23 mouse cellular contexts compared by ENCODE assay signal in genomic region chr8:39779449-39779848, GRCm38 (mm10).
DNase-seq lines count a peak whose midpoint lies in the region; ATAC-seq and TF ChIP-seq lines count a peak whose summit lies in the region.
"Had no signal": no experiment of that assay in that cellular context is flagged by ENCODE, and none has a peak within 500 bp of the region (broad histone marks: within the 10 kb centered on the region; RNA-seq: fewer than 3 reads in every experiment).

No protein-coding gene starts in this region.

- H3K9me3 ChIP-seq in forebrain, embryonic 15.5 days: no peaks in the 10 kb centered on the region
- H3K9me3 ChIP-seq in forebrain, embryonic 10.5 days: no peaks in the 10 kb centered on the region
- no peaks in the 10 kb centered on the region for H3K9me3 ChIP-seq in midbrain, postnatal 0 days (ENCODE audit: low read length)
- H3K9me3 ChIP-seq: heart, embryonic 13.5 days; midbrain, embryonic 12.5 days had no signal

- TF ChIP-seq CTCF in midbrain, postnatal 0 days (IDR thresholded peaks at IDR 0.05): no peak

- no peak overlapping the region for H3K4me2 ChIP-seq in forebrain, embryonic 15.5 days (replicated peaks)
- H3K4me2 ChIP-seq in midbrain, postnatal 0 days (ENCODE audit: low read depth, low read length, poor library complexity, severe bottlenecking): no peak overlapping the region
- H3K4me2 ChIP-seq: heart, embryonic 13.5 days; liver, embryonic 11.5 days; lung, embryonic 14.5 days; midbrain, embryonic 12.5 days had no signal

- ATAC-seq in forebrain, embryonic 15.5 days (replicated peaks): 0 out of 2 replicates have a peak, but pooled peaks have one; percentile 55
- no peak for ATAC-seq in midbrain, postnatal 0 days (ENCODE audit: low FRiP score)

- no peak overlapping the region for H3K27ac ChIP-seq in forebrain, embryonic 15.5 days (replicated peaks)
- H3K27ac ChIP-seq in forebrain, embryonic 10.5 days: no peak overlapping the region
- H3K27ac ChIP-seq in midbrain, postnatal 0 days (ENCODE audit: low read depth, low read length): no peak overlapping the region
- H3K27ac ChIP-seq: heart, embryonic 13.5 days; kidney, postnatal 0 days; midbrain, embryonic 12.5 days had no signal

- H3K4me3 ChIP-seq in forebrain, embryonic 15.5 days: no peak overlapping the region
- H3K4me3 ChIP-seq in forebrain, embryonic 10.5 days: no peak overlapping the region
- no peak overlapping the region for H3K4me3 ChIP-seq in midbrain, postnatal 0 days (ENCODE audit: low read depth, low read length)
- H3K4me3 ChIP-seq: heart, embryonic 13.5 days; midbrain, embryonic 12.5 days had no signal

- WGBS in forebrain, embryonic 15.5 days: 55% methylated on average over 6 of the region's 6 CpGs
- WGBS in forebrain, embryonic 10.5 days: 78% methylated on average over 6 of the region's 6 CpGs
- 45% methylated on average over 6 of the region's 6 CpGs for WGBS in midbrain, postnatal 0 days

- no peaks in the 10 kb centered on the region for H3K4me1 ChIP-seq in forebrain, embryonic 15.5 days
- no peaks in the 10 kb centered on the region for H3K4me1 ChIP-seq in forebrain, embryonic 10.5 days
- H3K4me1 ChIP-seq in midbrain, postnatal 0 days (ENCODE audit: insufficient read depth, low read length): no peaks in the 10 kb centered on the region
- H3K4me1 ChIP-seq: heart, embryonic 13.5 days; midbrain, embryonic 12.5 days had no signal

- H3K36me3 ChIP-seq in forebrain, embryonic 15.5 days: no peaks in the 10 kb centered on the region
- H3K36me3 ChIP-seq in forebrain, embryonic 10.5 days (replicated peaks): no peaks in the 10 kb centered on the region
- no peaks in the 10 kb centered on the region for H3K36me3 ChIP-seq in midbrain, postnatal 0 days (ENCODE audit: insufficient read depth, low read length)
- H3K36me3 ChIP-seq: heart, embryonic 13.5 days; midbrain, embryonic 12.5 days had no signal

- H3K27me3 ChIP-seq in forebrain, embryonic 15.5 days: no peaks in the 10 kb centered on the region
- no peaks in the 10 kb centered on the region for H3K27me3 ChIP-seq in forebrain, embryonic 10.5 days (ENCODE audit: poor library complexity, severe bottlenecking)
- H3K27me3 ChIP-seq in midbrain, postnatal 0 days (ENCODE audit: insufficient read depth, low read length): no peaks in the 10 kb centered on the region
- H3K27me3 ChIP-seq: CH12.LX; heart, embryonic 13.5 days; midbrain, embryonic 12.5 days had no signal

- no peak for DNase-seq in forebrain, embryonic 10.5 days (ENCODE audit: extremely low spot score, low spot score)
- peak; percentile 5 to 19 for DNase-seq in layer of hippocampus, adult 8-10 months (ENCODE audit: low spot score in 2 of 2)
- no peak for DNase-seq in layer of hippocampus, adult 9-10 months (ENCODE audit: low spot score)
- DNase-seq in ZHBTc4 (ENCODE audit: low read depth, low spot score): peak; percentile 2
- peak; percentile 45 for DNase-seq in midbrain, postnatal 0 days (ENCODE audit: low spot score)
- DNase-seq in adrenal gland, postnatal 10 days: no peak
- no peak for DNase-seq in heart, postnatal 4 days
- DNase-seq: adrenal gland, adult 8-10 months; cerebellum, adult 2 months; heart, adult 11 months; heart, postnatal 36 days; kidney, adult 11 months; left cerebral cortex, postnatal 4 days; lung, embryonic 14.5 days; lung, postnatal 4 days; right cerebral cortex, postnatal 4 days; thymus, postnatal 36 days had no signal

- H3K9ac ChIP-seq in forebrain, embryonic 15.5 days (replicated peaks): no peak overlapping the region
- no peak overlapping the region for H3K9ac ChIP-seq in midbrain, postnatal 0 days (replicated peaks; ENCODE audit: low read length, poor library complexity, severe bottlenecking)
- H3K9ac ChIP-seq: heart, embryonic 13.5 days; lung, embryonic 14.5 days; midbrain, embryonic 12.5 days had no signal

Comparison
In these comparisons a context has a peak if more than half of its experiments do, and no peak if none do; other contexts are left out.
1. DNase-seq: peak in layer of hippocampus, adult 8-10 months (2 of 2), ZHBTc4 (single experiment) and midbrain, postnatal 0 days (single experiment); none in forebrain, embryonic 10.5 days (single experiment), layer of hippocampus, adult 9-10 months (single experiment), adrenal gland, postnatal 10 days (single experiment) and heart, postnatal 4 days (single experiment).